Mouse (Mus musculus): ENCODE results near the gene D430042O09Rik.

GRCm38 (mm10) chr7:125888373-125888772, 180.7 kb downstream of the D430042O09Rik start:
- TF ChIP-seq CTCF (IDR thresholded peaks at IDR 0.05; ENCODE audit: extremely low read depth, insufficient read depth, low read length) (no peak), POLR2A (IDR thresholded peaks at IDR 0.05; ENCODE audit: extremely low read depth, insufficient read depth, low read length) (no peak)

Measured in cortical plate, adult 2 months (tissue).